Mouse (Mus musculus) limb, embryonic 11.5 days (tissue): ENCODE measurements around the gene Gse1. TPM values are rescaled to one million over a fixed set of nuclear protein-coding genes. Genes with fewer than 3 reads are reported as not detected.
A peak's percentile ranks its signal among the peaks of the same experiment; 100 is the strongest.

Experiments
- ATAC-seq: fragments of 200-750 bp; cut with Nextera tagmentation; 2 replicates; pipeline ENCODE4 v1.8.0; 2017; ENCODE audit warnings: low read depth; ENCODE audit not compliant: insufficient number of reproducible peaks, low FRiP score, low TSS enrichment
- DNase-seq: peaks from one replicate; pipeline ENCODE4 v3.0.0-alpha.2; 2015; ENCODE audit warnings: low spot score
- H3K27ac ChIP-seq: fragments of 300-500 bp; sonication (generic); replicated peaks from 2 replicates; pipeline ENCODE4 v1.5.1; 2014; ENCODE audit warnings: low read depth, mild to moderate bottlenecking, low read length
- H3K27me3 ChIP-seq: fragments of 300-500 bp; sonication (generic); 2 replicates; pipeline ENCODE4 v1.6.1; 2014; ENCODE audit warnings: mild to moderate bottlenecking, low read length, mixed read lengths; ENCODE audit not compliant: control insufficient read depth, insufficient read depth
- H3K36me3 ChIP-seq: fragments of 300-500 bp; sonication (generic); 2 replicates; pipeline ENCODE4 v1.6.1; 2014; ENCODE audit warnings: mild to moderate bottlenecking, low read length, moderate library complexity, mixed read lengths; ENCODE audit not compliant: control insufficient read depth, insufficient read depth
- H3K4me1 ChIP-seq: fragments of 300-500 bp; sonication (generic); 2 replicates; pipeline ENCODE4 v1.6.1; 2014; ENCODE audit warnings: low read length, mixed read lengths; ENCODE audit not compliant: control insufficient read depth, insufficient read depth
- H3K4me2 ChIP-seq: fragments of 300-500 bp; sonication (generic); 2 replicates; pipeline ENCODE4 v1.6.1; 2014; ENCODE audit warnings: low read depth, mild to moderate bottlenecking, moderate library complexity; ENCODE audit not compliant: severe bottlenecking
- H3K4me3 ChIP-seq: fragments of 300-500 bp; sonication (generic); 2 replicates; pipeline ENCODE4 v1.5.1; 2014; ENCODE audit warnings: low read depth, low read length
- H3K9ac ChIP-seq: fragments of 300-500 bp; sonication (generic); 2 replicates; pipeline ENCODE4 v1.6.1; 2014; ENCODE audit warnings: mild to moderate bottlenecking, low read length
- H3K9me3 ChIP-seq: fragments of 300-500 bp; sonication (generic); 2 replicates; pipeline ENCODE4 v1.6.1; 2016; ENCODE audit warnings: low read length; ENCODE audit not compliant: control insufficient read depth
- WGBS: fragments of 180-500 bp; shearing (Covaris S2); extraction: QIAGEN DNeasy Blood & Tissue Kit; methylation state at CpG from one replicate; pipeline ENCODE4 v1.1.7; 2014; 5-methylcytosine and 5-hydroxymethylcytosine counted together
- polyA plus RNA-seq: library from polyadenylated mRNA; unstranded; fragments of >200 nt; fragmentation: Nextera tagmentation; extraction: Ambion mirVana; gene quantifications from 2 replicates; pipeline ENCODE4 v1.2.1, GENCODE M21; 2014

The Gse1 gene
- polyA plus RNA-seq: 6.6 and 8.2 TPM in 2 replicates

DNA sequence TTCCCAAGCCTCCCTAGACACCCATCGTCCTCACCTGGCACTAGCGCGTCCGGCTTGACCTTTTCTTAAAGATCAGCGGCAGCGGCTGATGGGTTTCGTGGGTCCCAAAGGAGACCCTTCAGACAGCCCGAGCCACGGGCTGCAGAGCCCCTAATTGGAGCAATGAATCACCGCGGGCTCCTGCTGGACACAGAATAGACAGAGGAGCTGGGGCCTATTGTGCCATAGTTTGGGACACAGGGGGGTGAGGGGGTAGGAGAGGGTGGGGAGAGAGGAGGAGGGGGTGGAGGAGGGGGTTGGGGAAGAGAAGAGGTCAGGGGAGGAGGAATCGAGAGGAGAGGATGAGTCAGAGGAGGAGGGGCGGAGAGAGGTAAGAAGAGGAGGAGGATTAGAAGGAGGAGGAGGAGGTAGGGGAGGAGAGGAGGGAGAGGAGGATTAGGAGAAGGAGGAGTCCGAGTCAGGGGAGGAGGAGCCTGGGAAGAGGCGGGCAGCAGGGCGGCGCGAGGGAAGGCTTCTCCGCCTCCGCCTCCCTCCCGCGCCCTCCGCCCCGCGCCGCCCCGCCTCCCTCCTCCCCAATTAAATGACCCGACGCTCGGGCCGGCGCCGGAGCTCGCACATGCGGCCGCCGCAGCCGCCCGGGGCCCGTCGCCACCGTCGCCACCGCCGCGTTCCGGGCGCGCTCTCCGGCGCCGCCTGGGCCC, at the start of gene Gse1:
Gse1 (plus strand) TSS at position 566 of the 701 bp plus-strand sequence.
- no peaks in the 10 kb centered on the region for H3K36me3 ChIP-seq
- H3K9me3 ChIP-seq: no peaks in the 10 kb centered on the region
- H3K4me1 ChIP-seq: peaks cover 74% of the 10 kb centered on the region
- 3% methylated on average over 13 of the region's 52 CpGs for WGBS
- DNase-seq: peak; percentile 86
- H3K27me3 ChIP-seq: no peaks in the 10 kb centered on the region
- peak within 1 kb of the TSS; percentile 99 for H3K4me2 ChIP-seq
- peak; percentile 71 for ATAC-seq
- peak within 1 kb of the TSS; percentile 67 for H3K4me3 ChIP-seq
- peak within 1 kb of the TSS; percentile 77 for H3K9ac ChIP-seq
- peak within 1 kb of the TSS; percentile 59 for H3K27ac ChIP-seq

DNA sequence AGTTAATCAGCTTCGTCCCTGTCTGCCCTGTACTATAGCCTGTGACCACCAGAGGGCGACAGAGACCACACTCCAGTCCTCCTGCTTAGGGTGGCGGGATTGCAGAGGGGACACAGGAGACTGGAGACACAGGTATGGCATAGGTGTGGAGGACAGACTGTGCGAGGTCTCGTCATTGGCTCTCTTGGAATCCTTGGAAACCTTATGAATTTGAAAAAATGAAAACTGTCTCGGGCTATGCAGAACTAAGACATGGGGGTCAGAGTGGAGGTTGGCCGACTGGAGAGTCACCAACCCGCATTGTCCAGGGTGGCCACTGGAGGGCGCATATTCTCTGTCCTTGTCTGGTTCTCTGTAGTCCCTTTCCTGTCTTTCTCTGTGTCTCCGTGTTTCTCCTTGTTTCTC, 49.2 kb upstream of the Gse1 start:
- ATAC-seq (peak; percentile 51), DNase-seq (peak; percentile 99)
- H3K4me2 ChIP-seq: peak overlapping the region; percentile 23
- H3K9me3 ChIP-seq: no peaks in the 10 kb centered on the region
- 0 out of 2 replicates have a peak, but pooled peaks cover 2% of the 10 kb centered on the region for H3K27me3 ChIP-seq
- H3K27ac ChIP-seq: no peak overlapping the region
- 0% methylated on average over 10 of the region's 10 CpGs for WGBS
- no peak overlapping the region for H3K4me3 ChIP-seq
- peaks cover 30% of the 10 kb centered on the region for H3K4me1 ChIP-seq
- no peaks in the 10 kb centered on the region for H3K36me3 ChIP-seq
- H3K9ac ChIP-seq: no peak overlapping the region

DNA sequence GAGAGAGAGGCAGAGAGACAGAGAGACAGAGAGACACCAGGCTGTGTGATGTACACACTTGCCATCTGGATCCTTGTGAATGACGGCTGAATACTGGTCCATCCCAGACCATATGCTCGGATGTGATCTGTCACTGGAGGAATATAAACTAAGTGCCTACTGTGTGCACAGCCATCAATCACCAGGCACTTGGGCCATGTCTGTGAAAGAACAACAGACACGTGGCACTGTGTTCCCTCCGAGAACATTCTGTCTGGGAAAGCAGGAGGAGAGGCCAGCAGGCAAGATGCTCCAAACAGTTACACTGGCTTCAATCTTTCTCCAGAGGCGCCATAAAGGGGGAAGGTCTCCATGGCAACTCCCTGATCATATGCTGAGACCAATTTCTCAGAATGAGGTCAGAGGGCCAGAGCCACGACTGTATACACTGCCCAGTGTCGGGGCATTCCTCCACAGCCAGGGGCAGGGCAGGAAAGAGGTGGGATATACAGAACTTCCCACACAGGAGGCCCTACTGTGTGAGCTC, 47.7 kb upstream of the Gse1 start:
- DNase-seq (no peak), ATAC-seq (no peak)
- Histone ChIP-seq H3K9me3 (no peaks in the 10 kb centered on the region), H3K4me1 (peaks cover 44% of the 10 kb centered on the region), H3K27me3 (0 out of 2 replicates have a peak, but pooled peaks cover 2% of the 10 kb centered on the region), H3K36me3 (no peaks in the 10 kb centered on the region), H3K4me3 (no peak overlapping the region), H3K9ac (no peak overlapping the region), H3K4me2 (no peak overlapping the region), H3K27ac (no peak overlapping the region)
- WGBS: 47% methylated on average over 7 of the region's 7 CpGs

DNA sequence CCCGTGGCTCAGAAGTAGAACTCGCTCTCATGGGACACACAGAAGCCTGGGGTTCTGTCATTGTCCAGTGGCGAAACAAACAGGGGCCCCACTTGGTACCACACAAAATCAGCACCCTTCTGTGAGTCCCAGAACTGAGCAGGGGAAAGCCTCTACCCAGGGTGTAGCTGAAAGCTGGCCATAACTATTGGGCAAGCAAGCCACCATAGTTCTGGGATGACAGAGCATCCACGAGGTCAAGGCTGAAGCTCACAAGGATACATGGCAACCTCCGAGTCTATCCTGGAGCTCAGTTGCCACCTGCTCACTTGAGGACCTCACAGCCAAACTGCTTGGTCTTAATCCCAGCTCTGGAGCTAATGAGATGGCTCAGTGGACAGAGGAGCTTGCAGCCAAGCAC, 47.0 kb upstream of the Gse1 start:
- Histone ChIP-seq H3K4me3 (no peak overlapping the region), H3K27me3 (0 out of 2 replicates have a peak, but pooled peaks cover under 1% of the 10 kb centered on the region), H3K36me3 (no peaks in the 10 kb centered on the region), H3K4me1 (peaks cover 48% of the 10 kb centered on the region), H3K27ac (no peak overlapping the region), H3K9me3 (no peaks in the 10 kb centered on the region), H3K9ac (no peak overlapping the region), H3K4me2 (no peak overlapping the region)
- DNase-seq (no peak), ATAC-seq (no peak)
- WGBS: 89% methylated on average over 5 of the region's 5 CpGs

DNA sequence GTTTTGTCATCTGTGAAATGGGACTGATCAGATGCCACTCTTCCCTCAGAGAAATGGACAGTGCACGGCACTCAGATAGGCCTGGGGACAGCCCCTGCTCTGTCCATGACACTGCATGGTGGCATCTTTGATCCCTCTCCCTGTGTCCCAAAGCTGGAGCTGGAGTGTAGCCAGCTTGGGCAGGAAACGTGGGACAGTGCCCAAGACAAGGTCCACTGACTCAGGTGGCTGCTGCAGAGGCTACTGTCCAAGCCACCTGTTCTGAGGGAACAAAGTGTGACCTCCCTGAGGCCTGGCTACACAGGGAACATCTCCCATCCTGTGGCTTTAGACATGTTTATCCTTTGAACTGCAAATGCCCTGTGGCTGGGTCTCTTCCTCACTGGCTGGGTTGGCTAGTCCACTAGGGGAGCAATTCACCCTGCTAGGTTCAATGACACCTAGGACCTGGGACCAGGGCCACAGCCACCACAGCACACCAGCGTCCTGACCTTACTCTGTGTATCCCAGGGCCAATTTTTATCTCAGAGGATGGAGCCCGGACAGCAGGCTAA, 46.3 kb upstream of the Gse1 start:
- Histone ChIP-seq H3K4me3 (no peak overlapping the region), H3K4me1 (peaks cover 48% of the 10 kb centered on the region), H3K4me2 (no peak overlapping the region), H3K9ac (no peak overlapping the region), H3K27me3 (no peaks in the 10 kb centered on the region), H3K9me3 (no peaks in the 10 kb centered on the region), H3K36me3 (no peaks in the 10 kb centered on the region), H3K27ac (no peak overlapping the region)
- ATAC-seq (no peak), DNase-seq (no peak)
- 80% methylated on average over 4 of the region's 4 CpGs for WGBS

DNA sequence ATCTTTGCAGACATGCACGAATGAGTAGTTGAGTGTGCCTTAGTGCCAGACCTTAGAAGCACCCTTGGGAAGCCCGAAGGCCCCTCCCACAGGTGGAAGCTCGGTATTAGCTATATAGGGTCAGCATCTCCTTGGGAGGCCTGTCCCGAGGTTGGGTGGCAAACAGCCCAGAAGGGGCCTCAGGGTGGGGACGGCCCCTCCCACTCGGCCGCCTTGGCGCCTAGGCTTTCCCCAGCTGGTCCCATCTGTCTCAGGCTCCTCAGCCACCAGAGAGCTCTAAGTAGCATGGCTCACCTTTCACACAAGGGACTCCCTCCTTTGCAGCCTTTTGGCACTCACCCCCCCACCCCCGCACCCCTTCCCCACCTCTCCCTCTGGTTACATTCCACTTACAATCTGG, 43.9 kb upstream of the Gse1 start:
- 20% methylated on average over 9 of the region's 9 CpGs for WGBS
- DNase-seq: no peak
- H3K4me2 ChIP-seq: no peak overlapping the region
- peaks cover 33% of the 10 kb centered on the region for H3K4me1 ChIP-seq
- H3K4me3 ChIP-seq: no peak overlapping the region
- H3K27ac ChIP-seq: peak overlapping the region; percentile 87; the same call in 1 of the 2 replicates
- H3K36me3 ChIP-seq: no peaks in the 10 kb centered on the region
- no peaks in the 10 kb centered on the region; the same call in 1 of the 2 replicates for H3K27me3 ChIP-seq
- H3K9ac ChIP-seq: peak overlapping the region; percentile 7; the same call in 1 of the 2 replicates
- H3K9me3 ChIP-seq: no peaks in the 10 kb centered on the region
- ATAC-seq: no peak

DNA sequence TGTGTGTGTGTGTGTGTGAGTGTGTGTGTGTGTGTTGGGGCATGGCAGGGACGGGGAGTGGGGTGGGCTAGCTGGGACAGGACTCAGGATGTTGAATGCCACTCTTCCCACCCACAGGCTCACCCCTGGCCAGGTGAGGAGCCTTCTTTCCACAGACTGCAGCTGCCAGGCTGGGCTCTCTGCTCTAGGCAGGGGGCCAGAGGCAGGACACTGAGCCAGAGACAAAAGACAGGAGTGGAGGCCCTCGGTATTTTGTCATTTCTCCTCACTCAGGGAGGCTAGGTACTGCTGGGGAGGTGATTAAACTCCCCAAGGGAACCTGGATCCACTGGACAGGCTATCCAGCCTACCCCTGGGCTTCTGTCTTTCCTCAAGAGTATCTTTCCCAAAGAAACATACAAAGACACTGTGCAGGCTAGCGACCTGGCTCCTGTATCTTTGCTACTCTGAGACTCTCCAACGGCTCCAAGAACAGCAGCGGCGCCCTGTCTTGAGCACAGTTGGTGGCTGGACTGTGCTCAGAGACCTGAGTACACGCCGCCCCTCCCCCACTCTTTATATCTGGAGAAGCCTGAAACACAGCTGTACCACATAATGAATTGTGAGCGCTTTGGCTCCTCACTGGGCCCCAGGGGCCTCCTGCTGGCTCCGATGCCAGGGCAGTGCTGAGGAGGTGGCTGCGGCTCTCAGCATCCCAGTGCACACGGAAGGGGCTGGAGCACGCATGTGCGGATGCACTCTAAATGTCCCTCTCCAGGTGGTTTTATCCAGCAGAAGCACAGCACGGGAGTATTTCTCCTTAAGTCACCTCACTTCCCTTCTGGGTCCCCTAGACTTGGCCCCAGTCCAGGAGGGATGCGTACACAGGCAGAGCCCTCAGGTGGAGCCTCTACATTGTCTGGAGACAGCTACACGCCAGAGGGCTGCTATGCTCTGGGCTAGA, 43.1 kb upstream of the Gse1 start:
- no peaks in the 10 kb centered on the region; the same call in 1 of the 2 replicates for H3K27me3 ChIP-seq
- 32% methylated on average over 17 of the region's 17 CpGs for WGBS
- H3K9me3 ChIP-seq: no peaks in the 10 kb centered on the region
- DNase-seq: peak; percentile 76
- H3K4me2 ChIP-seq: peak overlapping the region; percentile 13
- H3K4me3 ChIP-seq: no peak overlapping the region
- peaks cover 33% of the 10 kb centered on the region for H3K4me1 ChIP-seq
- peak overlapping the region; percentile 87 for H3K27ac ChIP-seq
- ATAC-seq: no peak; the same call in 1 of the 2 replicates
- peak overlapping the region; percentile 41 for H3K9ac ChIP-seq
- H3K36me3 ChIP-seq: no peaks in the 10 kb centered on the region

DNA sequence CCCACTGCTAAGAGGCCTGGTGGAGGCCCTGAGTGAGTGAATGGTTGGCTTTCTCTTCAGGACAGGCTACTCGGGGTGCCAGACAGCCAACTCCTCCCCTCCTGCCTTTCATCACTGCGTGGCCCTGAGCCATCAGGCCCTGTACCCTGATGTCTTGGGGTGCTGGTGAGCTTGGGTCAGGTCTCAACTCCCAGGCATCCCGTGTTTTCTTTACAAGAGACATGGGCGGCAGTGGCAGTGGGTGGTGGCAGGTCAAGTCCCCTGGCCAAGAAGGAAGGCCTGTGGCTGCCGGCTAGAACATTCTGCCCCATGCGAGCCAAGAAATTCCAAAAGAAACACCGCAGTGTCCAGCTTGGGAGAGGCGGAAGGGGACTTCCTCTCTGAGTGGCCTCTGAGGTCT, 41.8 kb upstream of the Gse1 start:
- Histone ChIP-seq H3K36me3 (no peaks in the 10 kb centered on the region), H3K4me3 (no peak overlapping the region), H3K4me1 (peaks cover 41% of the 10 kb centered on the region), H3K4me2 (no peak overlapping the region), H3K27ac (no peak overlapping the region), H3K27me3 (no peaks in the 10 kb centered on the region; the same call in 1 of the 2 replicates), H3K9ac (no peak overlapping the region), H3K9me3 (no peaks in the 10 kb centered on the region)
- no peak for ATAC-seq
- no peak for DNase-seq
- WGBS: 68% methylated on average over 8 of the region's 8 CpGs
